Mouse (Mus musculus): ENCODE results near the gene Hmg20a.

GRCm38 (mm10) chr9:56417415-56417947, 928 bp upstream of the Hmg20a start:
- no peak for TF ChIP-seq POLR2A (IDR thresholded peaks at IDR 0.05; ENCODE audit: extremely low read depth, insufficient read depth, low read length)
- TF ChIP-seq CTCF (IDR thresholded peaks at IDR 0.05; ENCODE audit: low read depth, low read length): peak; percentile 64

Measured in liver, adult 2 months (tissue).